Mouse (Mus musculus) hindbrain, embryonic 11.5 days (tissue): ENCODE measurements around the gene D17H6S53E. TPM values are rescaled to one million over a fixed set of nuclear protein-coding genes. Genes with fewer than 3 reads are reported as not detected.
"Not testable (repeated sequence)": the region's sequence is repeated elsewhere in the genome, so short reads cannot be mapped to it uniquely, and the experiment has no call there.

Experiments used
- ATAC-seq: fragments of 200-750 bp; cut with Nextera tagmentation; 2 replicates; pipeline ENCODE4 v1.8.0; 2017; ENCODE audit warnings: mild to moderate bottlenecking, moderate TSS enrichment, moderate library complexity; ENCODE audit not compliant: low FRiP score
- DNase-seq: peaks from one replicate; pipeline ENCODE4 v3.0.0-alpha.2; 2015; ENCODE audit warnings: low spot score
- H3K27ac ChIP-seq: fragments of 300-500 bp; sonication (generic); 2 replicates; pipeline ENCODE4 v1.5.1; 2014; ENCODE audit warnings: mild to moderate bottlenecking, low read depth, low read length
- H3K27me3 ChIP-seq: fragments of 300-500 bp; sonication (generic); 2 replicates; pipeline ENCODE4 v1.6.1; 2014; ENCODE audit warnings: mild to moderate bottlenecking, low read length, moderate library complexity, mixed read lengths; ENCODE audit not compliant: control insufficient read depth, insufficient read depth
- H3K36me3 ChIP-seq: fragments of 300-500 bp; sonication (generic); 2 replicates; pipeline ENCODE4 v1.6.1; 2014; ENCODE audit warnings: mild to moderate bottlenecking, low read length, moderate library complexity, mixed read lengths; ENCODE audit not compliant: control insufficient read depth, insufficient read depth
- H3K4me1 ChIP-seq: fragments of 300-500 bp; sonication (generic); replicated peaks from 2 replicates; pipeline ENCODE4 v1.6.1; 2014; ENCODE audit warnings: low read length, mixed read lengths; ENCODE audit not compliant: control insufficient read depth, insufficient read depth
- H3K4me2 ChIP-seq: fragments of 300-500 bp; sonication (generic); replicated peaks from 2 replicates; pipeline ENCODE4 v1.6.1; 2014; ENCODE audit warnings: mild to moderate bottlenecking, low read depth, low read length
- H3K4me3 ChIP-seq: fragments of 300-500 bp; sonication (generic); 2 replicates; pipeline ENCODE4 v1.5.1; 2014; ENCODE audit warnings: low read depth, low read length
- H3K9ac ChIP-seq: fragments of 300-500 bp; sonication (generic); 2 replicates; pipeline ENCODE4 v1.6.1; 2014; ENCODE audit warnings: low read depth, low read length
- H3K9me3 ChIP-seq: fragments of 300-500 bp; sonication (generic); 2 replicates; pipeline ENCODE4 v1.6.1; 2016; ENCODE audit warnings: low read length; ENCODE audit not compliant: control insufficient read depth
- WGBS: fragments of 180-500 bp; shearing (Covaris S2); extraction: QIAGEN DNeasy Blood & Tissue Kit; methylation state at CpG from one replicate; pipeline ENCODE4 v1.1.7; 2014; 5-methylcytosine and 5-hydroxymethylcytosine counted together
- polyA plus RNA-seq: library from polyadenylated mRNA; unstranded; fragments of >200 nt; fragmentation: Nextera tagmentation; extraction: Ambion mirVana; gene quantifications from 2 replicates; pipeline ENCODE4 v1.2.1, GENCODE M21; 2014

The D17H6S53E gene
- polyA plus RNA-seq, 1 experiment from 2014 or later = 9.2 TPM

GRCm38 (mm10) chr17:35123287-35123686, 2.9 kb upstream of the D17H6S53E start:
- H3K27me3 ChIP-seq, H3K4me2 ChIP-seq, H3K4me1 ChIP-seq, H3K4me3 ChIP-seq, H3K9me3 ChIP-seq, H3K27ac ChIP-seq, ATAC-seq, H3K36me3 ChIP-seq, H3K9ac ChIP-seq, DNase-seq: not testable (repeated sequence)
- 96% methylated on average over 9 of the region's 9 CpGs for WGBS

GRCm38 (mm10) chr17:35124261-35124896, 1.8 kb upstream of the D17H6S53E start:
- 89% methylated on average over 12 of the region's 12 CpGs for WGBS
- H3K36me3 ChIP-seq, DNase-seq, H3K4me3 ChIP-seq, H3K27me3 ChIP-seq, H3K4me2 ChIP-seq, H3K27ac ChIP-seq, ATAC-seq, H3K9me3 ChIP-seq, H3K4me1 ChIP-seq, H3K9ac ChIP-seq: not testable (repeated sequence)

- DNase-seq (no peak), ATAC-seq (no peak)
- H3K4me3 ChIP-seq = no peak overlapping the region
- H3K4me1 ChIP-seq = peaks cover 2% of the 10 kb centered on the region; the same call in 1 of the 2 replicates
- no peak overlapping the region for H3K4me2 ChIP-seq
- 100% methylated on average over 1 of the region's 1 CpGs for WGBS
- H3K9me3 ChIP-seq = no peaks in the 10 kb centered on the region
- no peak overlapping the region for H3K9ac ChIP-seq
- H3K27ac ChIP-seq = no peak overlapping the region
- no peaks in the 10 kb centered on the region for H3K36me3 ChIP-seq
- no peaks in the 10 kb centered on the region for H3K27me3 ChIP-seq
Observed at GRCm38 (mm10) chr17:35125081-35125480, 1.1 kb upstream of the D17H6S53E start.

GRCm38 (mm10) chr17:35125578-35125977, 595 bp upstream of the D17H6S53E start:
- WGBS = 34% methylated on average over 6 of the region's 6 CpGs
- H3K9me3 ChIP-seq = no peaks in the 10 kb centered on the region
- no peak overlapping the region for H3K27ac ChIP-seq

GRCm38 (mm10) chr17:35127017-35127416, 844 bp downstream of the D17H6S53E start:
- Histone ChIP-seq H3K27ac (no peak overlapping the region), H3K36me3 (no peaks in the 10 kb centered on the region)
- no peak for ATAC-seq

More at GRCm38 (mm10) chr17:35125578-35125977, 595 bp upstream of the D17H6S53E start:
- Histone ChIP-seq H3K9ac (no peak overlapping the region), H3K4me1 (0 out of 2 replicates have a peak, but pooled peaks cover 2% of the 10 kb centered on the region), H3K4me2 (peak overlapping the region; percentile 82), H3K27me3 (no peaks in the 10 kb centered on the region), H3K36me3 (no peaks in the 10 kb centered on the region), H3K4me3 (peak overlapping the region; percentile 60)
- no peak for ATAC-seq
- no peak for DNase-seq

GRCm38 (mm10) chr17:35128996-35129395, 2.8 kb downstream of the D17H6S53E start:
- DNase-seq (no peak), ATAC-seq (no peak)
- no peaks in the 10 kb centered on the region for H3K9me3 ChIP-seq
- H3K27ac ChIP-seq = no peak overlapping the region
- H3K4me1 ChIP-seq = 0 out of 2 replicates have a peak, but pooled peaks cover 2% of the 10 kb centered on the region
- no peak overlapping the region for H3K4me2 ChIP-seq
- no peak overlapping the region for H3K9ac ChIP-seq
- H3K27me3 ChIP-seq = no peaks in the 10 kb centered on the region
- no peak overlapping the region for H3K4me3 ChIP-seq
- 65% methylated on average over 11 of the region's 11 CpGs for WGBS
- H3K36me3 ChIP-seq = no peaks in the 10 kb centered on the region

More at GRCm38 (mm10) chr17:35127017-35127416, 844 bp downstream of the D17H6S53E start:
- Histone ChIP-seq H3K9ac (no peak overlapping the region; the same call in 1 of the 2 replicates), H3K27me3 (no peaks in the 10 kb centered on the region), H3K4me2 (peak overlapping the region; percentile 82), H3K4me3 (peak overlapping the region; percentile 60; the same call in 1 of the 2 replicates), H3K9me3 (no peaks in the 10 kb centered on the region), H3K4me1 (0 out of 2 replicates have a peak, but pooled peaks cover 2% of the 10 kb centered on the region)
- no peak for DNase-seq
- 69% methylated on average over 13 of the region's 13 CpGs for WGBS

- Histone ChIP-seq H3K4me2 (no peak overlapping the region), H3K9ac (no peak overlapping the region), H3K36me3 (no peaks in the 10 kb centered on the region), H3K4me1 (0 out of 2 replicates have a peak, but pooled peaks cover 2% of the 10 kb centered on the region), H3K4me3 (no peak overlapping the region), H3K27ac (no peak overlapping the region), H3K9me3 (no peaks in the 10 kb centered on the region), H3K27me3 (no peaks in the 10 kb centered on the region)
- no peak for ATAC-seq
- WGBS = 89% methylated on average over 8 of the region's 8 CpGs
- no peak for DNase-seq
Observed at GRCm38 (mm10) chr17:35131038-35131437, 4.9 kb downstream of the D17H6S53E start.

GRCm38 (mm10) chr17:35131500-35132173, 5.5 kb downstream of the D17H6S53E start, which contains the start of gene Apom:
Gene Apom, minus strand, starts transcription at chr17:35132050.
- no peak within 1 kb of the TSS for H3K4me3 ChIP-seq

More at GRCm38 (mm10) chr17:35131500-35132173, 5.5 kb downstream of the D17H6S53E start, which contains the start of gene Apom:
- ATAC-seq (no peak), DNase-seq (no peak)
- Histone ChIP-seq H3K27ac (no peak within 1 kb of the TSS), H3K4me1 (peaks cover 3% of the 10 kb centered on the region; the same call in 1 of the 2 replicates), H3K36me3 (no peaks in the 10 kb centered on the region), H3K9ac (no peak within 1 kb of the TSS), H3K9me3 (no peaks in the 10 kb centered on the region), H3K4me2 (no peak within 1 kb of the TSS), H3K27me3 (no peaks in the 10 kb centered on the region)
- WGBS = 79% methylated on average over 15 of the region's 15 CpGs
